Mouse (Mus musculus): Measurements from ENCODE around the gene Tbc1d5.
A peak's percentile ranks its signal among the peaks of the same experiment; 100 is the strongest.

The Tbc1d5 gene

DNA sequence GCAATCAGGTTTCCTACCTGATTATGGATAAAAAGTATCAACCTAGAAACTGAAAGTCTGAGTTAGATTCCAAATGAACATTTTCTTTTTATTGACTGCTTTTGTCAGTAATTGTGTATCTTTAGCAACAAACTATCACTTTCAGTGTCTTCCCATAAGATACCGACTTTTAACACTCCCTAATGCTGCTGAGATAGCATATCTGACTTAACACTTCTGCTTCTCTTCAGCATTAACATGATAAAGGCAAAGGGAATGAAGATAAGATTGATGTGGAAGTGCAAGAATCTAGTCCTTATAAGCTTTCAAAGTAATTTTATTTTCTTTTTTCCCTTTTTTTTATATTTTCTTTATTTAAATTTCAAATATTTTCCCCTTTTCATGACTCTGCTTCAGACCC, 138.3 kb downstream of the Tbc1d5 start:
- DNase-seq, result no peak

DNA sequence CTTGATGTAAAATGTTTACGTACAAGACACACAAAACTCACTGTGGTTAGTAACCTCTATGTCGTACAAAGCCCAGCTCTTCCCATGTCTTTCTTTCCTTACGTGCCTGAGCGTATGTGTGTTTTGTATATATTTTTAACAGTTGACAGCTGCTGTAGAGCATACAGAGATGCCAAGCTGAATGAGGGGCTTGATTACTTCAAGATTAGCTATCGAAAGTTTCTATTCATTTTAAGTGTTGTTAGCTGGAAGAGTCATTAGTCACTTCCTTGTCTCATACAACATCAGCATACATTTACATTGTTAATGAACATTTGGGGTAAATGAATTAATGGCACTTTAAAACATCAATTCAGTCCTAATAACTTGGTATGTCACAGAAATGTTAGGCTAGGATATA, 155.9 kb downstream of the Tbc1d5 start:
- DNase-seq, result no peak

DNA sequence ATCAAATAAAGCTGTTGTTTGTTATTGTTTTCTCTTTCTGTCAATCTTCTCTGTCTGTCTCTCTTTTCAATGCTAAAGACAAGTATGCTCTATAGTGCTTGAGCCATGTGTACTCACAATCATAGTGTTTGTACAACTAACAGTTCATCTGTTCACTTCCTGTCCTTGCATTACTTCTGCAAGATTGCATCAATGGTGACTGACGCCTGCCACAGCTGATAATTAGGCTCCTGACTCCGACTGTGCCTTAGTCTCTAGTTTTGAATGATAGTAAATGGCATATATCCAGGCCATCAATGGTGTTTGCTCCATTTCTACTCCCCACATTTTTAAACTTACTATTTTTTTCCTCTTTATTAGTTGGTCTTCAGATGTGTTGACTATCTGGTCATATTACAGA, 162.8 kb downstream of the Tbc1d5 start:
- DNase-seq, result no peak

DNA sequence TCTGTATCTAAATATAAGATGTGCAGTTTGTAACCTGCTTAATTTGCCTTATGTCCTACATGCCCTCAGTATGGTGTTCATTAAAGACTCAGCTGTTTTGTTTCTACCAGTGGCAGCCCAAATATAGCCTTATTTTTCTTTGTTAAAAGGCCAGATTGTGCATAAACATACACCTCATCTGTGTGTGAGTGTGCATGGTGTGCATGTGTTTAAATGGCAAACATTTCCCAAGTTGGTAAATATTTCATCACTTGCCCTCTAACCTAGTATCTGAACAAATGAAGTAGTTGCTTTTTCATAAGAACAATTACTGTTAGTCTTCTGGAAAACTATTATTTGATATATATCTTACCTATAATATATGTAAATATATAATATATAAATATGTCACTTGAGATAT, 165.2 kb downstream of the Tbc1d5 start:
- DNase-seq, result no peak

DNA sequence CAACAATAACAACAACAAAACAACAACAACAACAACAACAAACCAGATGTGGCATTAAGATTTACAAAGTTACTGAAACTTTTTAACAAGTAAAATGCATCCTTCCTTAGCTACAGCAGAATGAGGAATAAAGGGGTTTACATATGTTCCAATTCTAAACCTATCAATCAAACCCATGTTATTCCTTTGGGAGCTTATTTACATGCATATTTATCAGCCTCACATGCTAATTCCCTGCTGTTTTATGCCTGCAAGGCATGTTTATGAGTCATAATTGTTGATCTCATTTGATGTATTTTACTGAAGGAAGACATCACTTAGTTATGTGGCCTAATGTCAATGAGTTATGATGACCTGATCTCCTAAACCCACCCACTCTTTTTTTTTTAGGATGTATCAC, 176.0 kb downstream of the Tbc1d5 start:
- DNase-seq, result no peak

DNA sequence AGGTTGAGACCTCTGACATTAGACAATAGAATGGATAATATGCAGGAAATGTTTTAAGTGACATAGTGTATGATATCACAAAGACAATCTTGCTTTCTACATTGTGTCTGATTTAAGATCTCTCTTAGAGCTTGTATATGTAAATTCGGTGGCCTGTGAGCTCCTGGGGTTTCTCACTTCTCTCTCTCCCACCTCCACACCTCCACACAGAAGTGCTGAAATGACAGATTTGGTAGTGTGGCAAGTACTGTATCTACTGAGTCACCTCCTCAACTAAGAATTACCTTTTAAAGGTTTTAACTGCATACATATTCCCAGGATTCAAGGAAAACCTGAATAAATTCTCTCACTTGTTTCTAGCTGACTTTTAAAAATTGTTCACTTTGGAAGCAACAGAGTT, 180.9 kb downstream of the Tbc1d5 start:
- DNase-seq, result no peak

DNA sequence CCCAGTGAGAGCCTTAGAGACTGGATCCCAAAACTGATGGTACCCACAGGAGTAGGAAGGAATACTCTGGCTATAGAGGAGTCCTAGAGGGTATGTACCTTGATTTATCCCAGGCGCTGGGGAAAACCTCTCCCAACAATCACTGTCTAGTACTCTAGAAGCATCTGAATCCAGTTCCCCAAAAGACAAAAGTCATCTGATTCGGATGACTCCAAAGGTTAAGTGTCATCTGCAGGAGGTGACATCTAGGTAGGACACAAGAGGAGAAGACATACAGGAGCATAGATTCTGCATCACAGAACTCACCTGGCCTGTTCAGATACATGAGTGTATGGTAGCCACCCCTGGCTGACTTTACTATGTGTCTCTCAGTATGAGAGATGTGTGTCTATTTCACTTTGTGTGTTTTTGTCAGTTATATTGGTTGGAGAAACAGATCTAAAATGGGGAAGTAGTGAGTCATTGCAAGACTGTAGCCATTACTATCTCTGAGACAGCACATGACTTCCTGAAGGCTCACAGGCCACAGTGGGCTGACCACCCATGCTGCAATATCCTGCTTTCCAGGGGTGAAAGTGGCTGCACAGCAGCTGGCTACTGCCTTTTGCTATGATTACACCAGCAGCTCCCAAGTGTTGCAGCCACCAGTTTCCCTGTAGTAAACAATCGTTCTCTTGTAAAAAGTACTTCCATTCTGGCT, 185.7 kb downstream of the Tbc1d5 start:
- peak; percentile 46 to 62 for DNase-seq

DNA sequence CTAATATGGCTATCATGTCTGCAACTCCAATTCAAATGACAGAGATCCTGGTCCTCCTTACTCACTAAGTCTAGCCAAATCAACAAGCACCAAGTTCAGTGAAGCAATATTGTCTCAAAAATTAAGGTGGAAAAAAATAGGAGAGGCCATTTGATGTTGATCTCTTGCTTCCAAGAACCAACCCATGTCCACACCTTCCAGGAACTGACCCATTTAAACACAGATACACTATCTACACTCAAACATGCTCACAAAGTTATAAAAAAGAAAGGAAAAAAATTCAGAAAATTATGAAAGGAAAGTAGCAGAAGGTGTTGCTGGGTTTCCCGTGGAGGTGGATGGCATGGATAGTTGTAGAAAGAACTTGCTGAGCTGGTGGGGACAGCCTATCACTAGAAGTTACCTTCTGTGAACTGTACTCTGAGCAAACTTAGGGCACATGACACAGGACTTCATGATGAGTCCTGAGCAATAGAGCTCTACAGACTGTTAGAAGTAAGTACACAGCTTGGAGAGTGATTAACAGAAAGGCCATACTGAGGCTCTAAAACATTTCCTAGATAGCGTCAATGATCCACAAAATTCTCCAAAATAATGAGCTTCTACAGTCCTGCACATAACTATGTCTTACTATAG, 188.3 kb downstream of the Tbc1d5 start:
- no peak for DNase-seq

DNA sequence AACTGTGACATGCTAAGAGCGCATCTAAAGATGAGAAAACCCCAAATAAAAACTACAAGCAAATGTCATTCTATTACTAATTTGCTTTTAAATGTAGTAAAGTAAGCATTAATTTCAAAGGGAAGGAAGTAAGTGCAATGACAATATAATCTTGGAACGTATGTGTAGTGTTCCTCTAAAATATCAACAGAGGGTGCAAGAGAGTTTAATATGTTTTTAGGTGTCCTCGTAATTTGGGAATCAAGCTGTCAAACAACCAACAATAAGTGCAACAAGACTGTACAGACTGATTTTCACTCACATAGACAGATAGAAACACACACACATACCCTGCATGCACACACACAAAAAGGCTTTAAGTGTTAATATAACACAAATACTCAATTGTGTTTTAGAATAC, 191.2 kb downstream of the Tbc1d5 start:
- DNase-seq, result no peak

DNA sequence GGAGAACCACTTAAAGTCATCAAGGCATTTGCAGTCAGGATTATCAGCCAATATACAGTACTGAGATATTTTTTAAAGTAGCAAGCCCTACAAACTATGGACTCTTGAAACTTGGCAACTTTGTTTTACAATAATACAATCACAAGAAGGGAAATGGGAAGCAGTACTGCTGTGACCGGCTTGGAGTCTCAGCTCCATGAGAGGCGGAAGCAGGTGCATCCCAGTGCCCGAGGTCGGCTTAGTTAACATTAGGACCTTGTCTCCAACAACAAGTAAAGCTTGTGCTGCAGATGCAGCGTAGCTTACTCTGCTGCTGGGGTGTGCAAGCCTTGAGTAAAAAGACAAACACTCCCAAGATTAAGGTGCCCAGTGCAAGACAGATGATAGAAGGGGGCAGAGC, 197.2 kb downstream of the Tbc1d5 start:
- no peak for DNase-seq

DNA sequence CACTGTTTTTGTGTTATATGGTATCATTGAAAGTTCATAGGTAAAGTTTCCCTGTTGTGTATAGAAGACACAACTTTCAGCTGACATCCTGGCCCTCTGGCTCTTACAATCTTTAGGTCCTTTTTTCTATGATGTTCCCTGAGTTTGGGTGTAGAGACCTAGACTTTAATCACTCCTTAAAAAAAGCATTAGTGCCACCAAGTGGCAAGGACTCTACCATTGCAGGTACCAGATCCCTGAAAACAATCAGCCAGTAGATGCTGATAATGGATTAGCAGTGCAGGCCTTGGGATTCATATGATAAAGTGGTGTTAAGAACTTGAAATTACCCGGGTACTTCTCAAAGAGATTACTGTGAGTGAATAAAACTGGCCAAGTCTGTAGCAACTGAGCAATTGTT, 207.0 kb downstream of the Tbc1d5 start:
- no peak for DNase-seq

DNA sequence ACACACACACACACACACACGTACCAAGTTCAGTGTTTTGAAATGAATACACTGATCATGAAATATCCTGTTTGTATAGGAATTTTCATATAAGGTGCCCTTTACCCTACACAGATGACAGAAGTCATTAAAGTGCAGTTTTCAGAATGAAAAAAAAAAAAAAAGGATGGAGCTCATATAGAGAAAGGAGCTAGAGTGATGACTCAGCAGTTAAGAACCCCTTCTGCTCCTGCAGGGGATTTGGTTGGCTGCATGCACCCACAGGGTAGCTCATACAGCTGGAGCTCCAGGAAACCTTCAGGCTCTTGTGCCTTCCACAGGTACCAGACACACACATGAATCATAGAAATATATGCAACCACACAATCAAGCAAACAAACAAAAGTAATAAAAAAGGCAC, 213.0 kb downstream of the Tbc1d5 start:
- no peak for DNase-seq

DNA sequence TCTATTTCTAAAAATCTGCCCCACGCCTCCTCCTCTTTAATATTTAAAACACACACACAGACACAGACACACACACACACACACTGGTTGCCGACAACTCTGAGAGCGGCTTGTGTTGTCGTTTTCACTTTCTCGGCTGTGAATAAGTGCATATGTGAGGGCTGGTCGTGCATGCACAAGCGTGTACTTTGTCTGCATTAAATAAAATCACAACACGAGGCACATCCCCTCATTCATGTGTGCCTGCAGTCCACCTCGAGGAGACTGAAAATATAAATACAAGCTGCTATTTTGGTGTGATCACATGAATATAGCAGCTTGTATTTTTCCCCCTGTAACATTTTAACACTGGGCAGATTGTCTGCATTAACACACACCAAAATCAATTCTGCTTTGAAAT, 224.8 kb downstream of the Tbc1d5 start:
- DNase-seq, result no peak

DNA sequence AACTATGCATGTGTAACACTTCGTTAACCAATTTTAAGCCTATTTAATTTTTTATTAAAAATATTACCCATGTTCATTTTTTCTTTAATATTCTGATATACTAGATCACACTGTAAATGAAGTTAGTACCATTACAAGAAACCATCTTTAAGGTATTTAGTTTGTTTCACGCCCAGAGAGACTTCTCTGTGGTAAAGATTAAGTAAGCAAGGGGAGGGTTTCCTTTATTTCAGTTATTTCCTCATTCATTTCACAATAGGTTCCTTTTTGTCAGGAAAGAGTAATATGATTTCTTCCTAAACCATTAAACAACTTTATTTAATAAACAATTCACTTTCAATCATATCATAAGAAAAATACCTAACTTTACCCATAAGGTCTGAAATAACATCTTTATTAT, 256.8 kb downstream of the Tbc1d5 start:
- no peak for DNase-seq

DNA sequence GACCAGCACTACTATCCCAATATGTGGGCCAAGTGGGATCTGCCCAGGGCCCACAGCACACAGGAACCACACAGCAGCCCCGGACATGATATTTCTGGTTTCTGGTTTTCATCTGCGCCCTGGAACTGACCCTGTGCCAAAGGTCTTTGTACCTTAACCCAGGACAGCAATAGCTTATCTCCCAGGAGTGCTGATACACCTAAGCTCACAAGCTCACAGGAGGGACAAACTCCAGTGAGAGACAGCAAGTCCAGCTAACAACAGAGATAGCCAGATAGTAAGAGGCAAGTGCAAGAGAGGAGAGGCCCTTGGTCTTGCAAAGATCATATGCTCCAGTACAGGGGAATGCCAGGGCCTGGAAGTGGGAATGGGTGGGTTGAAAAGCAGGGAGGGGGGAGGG, 263.9 kb downstream of the Tbc1d5 start:
- DNase-seq, result no peak

DNA sequence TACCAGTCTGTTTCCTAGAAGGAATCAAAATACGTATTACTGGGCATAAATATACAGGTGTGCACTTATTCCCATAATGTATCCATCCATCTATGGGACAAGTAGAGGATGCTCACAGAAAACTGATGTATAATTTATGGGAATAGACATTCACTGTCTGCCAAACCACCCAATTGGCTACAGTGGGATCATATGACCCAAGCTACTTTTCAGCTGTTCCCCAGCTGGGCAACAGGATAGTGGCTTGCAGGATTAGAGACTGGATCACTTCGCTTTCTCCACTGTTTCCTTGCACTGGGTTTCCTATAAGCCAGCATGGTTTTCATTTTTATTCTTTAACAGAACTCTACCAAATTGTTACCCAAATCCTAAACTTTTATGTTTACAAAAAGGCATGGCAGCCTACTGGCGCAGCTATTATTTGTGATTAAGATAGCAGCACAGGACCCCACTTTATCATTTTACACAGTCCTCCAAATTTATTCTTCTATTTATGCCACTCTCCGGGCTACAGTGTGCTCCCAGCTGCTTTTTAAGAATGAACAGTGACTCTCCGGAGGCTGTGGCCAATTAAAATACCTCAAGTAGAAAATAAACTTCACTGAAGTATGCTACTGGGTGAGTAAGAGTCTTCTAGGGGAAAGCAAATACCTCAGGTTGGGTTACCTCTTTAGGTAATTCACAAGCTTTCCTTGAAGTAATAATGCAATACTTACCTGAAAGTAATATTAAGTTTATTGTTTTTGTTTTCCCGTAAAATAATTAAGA, 270.4 kb downstream of the Tbc1d5 start:
- peak in 1 of 2 experiments; percentile 2 for DNase-seq

DNA sequence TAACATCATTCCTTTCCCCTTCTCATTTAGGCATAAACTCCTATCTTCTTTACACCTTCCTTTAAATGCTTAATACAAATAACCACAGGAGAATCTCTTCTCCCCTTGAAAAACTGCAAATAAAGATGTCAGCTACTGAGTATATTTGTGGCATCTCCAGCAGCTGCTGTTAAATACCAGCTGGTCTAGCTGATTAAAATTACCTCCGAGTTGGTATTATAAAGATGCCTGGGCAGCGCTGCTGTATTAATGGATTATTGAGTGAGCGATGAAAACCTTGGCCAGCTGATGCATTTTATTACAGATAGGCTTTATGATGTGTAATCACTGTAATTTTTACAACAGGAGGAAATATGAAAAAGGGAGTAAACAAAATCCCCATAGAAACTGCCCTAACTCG, 271.0 kb downstream of the Tbc1d5 start:
- DNase-seq, result no peak

DNA sequence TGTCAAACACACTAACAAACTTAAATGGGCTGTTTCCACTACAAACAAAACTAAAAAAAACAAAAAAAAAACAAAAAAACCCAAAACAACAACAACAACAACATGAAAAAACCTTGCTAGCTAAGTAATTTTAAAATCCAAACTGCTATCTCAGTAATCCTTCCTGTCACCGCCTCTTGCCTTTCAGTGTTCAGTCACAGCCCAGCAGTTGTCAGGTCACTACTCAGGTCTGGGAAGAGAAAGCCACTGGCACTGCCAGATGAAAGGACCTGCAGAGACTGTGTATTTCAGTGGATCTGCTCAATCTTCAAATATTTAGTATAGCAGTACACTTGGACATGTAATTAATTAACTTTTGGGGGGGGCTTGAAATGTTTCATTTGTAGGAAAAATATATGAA, 272.5 kb downstream of the Tbc1d5 start:
- no peak for DNase-seq

DNA sequence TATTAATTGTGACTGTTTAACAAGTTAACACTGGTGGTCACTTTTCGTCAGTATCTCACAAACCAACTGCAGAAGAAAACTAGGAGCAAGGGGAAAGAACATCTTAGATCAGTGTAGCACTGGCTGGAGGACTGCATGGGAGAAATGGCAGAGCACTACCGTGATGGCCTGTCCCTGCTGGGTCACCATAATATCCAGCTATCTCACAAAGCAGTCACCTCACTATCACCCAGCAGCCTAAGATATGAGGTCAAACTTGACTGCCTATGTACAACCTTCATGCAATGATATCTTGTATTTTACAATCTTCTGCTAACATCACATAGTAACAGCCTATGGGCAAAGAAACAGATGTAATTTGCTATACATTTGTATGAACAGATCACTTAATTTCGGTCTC, 274.7 kb downstream of the Tbc1d5 start:
- no peak for DNase-seq

DNA sequence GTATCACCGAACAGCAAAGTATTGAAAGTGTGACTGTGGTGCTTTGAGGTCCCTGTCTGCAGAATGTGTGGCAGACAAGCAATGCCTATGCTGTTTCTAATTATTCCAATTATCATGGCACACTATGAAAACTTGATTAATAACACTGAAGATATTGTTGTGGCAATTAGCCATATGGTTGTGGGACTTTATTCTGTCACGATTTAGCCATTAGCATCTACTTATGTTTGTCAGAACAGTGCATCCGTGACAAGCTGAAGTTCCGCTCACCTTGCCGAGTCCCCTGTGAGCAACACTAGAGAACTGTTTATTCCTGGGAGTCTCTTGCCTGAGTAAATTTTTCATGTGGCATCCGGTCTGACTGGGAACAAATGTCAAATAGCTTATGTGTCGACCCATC, 281.3 kb downstream of the Tbc1d5 start:
- DNase-seq, result no peak

DNA sequence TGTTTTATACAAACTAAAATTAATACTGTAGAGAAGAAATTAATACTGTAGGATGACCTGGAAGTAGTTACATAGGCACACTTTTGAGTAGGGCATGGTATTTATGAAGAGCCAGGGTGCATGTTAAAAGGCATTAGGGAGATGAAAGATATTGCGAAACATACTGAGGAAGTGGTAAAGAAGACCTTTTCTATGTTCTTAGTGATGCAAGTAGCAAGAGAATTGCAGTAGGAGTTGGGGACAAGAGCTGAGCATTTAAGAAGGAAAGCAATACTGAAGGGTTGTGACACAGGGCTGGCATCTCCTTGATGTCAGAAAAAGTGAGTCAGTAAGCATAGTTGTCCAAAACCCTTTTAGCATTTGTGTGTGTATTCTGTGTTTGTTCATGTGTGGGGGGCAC, 289.7 kb downstream of the Tbc1d5 start:
- DNase-seq, result no peak

DNA sequence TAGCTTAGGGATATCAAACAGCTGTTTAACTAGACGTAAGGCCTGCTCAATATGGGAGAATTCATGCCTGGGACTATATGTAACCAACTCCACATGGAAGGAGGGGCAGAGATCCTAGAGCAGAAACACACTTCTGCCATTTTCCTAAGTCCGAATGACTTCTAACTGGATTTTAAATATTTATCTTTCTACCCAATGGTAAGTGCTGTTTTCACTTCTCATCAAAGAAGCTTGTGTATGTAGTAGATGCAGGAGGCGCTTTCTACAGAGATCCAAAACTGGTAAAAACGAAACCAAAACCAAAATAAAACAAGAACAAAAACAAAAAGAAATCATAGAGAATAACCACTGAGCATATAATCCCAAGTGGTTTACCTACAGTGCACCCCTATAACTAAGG, 299.2 kb downstream of the Tbc1d5 start:
- no peak for DNase-seq

DNA sequence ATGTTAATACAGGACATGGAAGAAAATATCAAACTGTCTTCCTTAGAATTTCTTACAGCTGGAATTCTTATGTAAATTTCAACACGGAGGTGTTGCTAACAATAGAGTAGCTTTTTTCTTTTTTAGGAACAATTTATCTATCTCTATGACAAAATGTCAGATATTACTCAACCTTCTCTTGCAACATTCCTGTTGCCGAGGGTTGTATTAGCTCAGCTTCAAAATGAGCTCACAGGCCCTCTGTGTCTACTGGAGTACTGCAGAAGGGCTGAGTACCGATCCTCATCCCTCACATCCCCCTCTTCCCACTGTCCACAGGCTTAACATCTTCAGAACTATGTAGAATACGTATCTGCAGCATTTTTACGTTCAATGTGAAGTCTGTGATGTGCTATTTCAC, 302.7 kb downstream of the Tbc1d5 start:
- no peak for DNase-seq

DNA sequence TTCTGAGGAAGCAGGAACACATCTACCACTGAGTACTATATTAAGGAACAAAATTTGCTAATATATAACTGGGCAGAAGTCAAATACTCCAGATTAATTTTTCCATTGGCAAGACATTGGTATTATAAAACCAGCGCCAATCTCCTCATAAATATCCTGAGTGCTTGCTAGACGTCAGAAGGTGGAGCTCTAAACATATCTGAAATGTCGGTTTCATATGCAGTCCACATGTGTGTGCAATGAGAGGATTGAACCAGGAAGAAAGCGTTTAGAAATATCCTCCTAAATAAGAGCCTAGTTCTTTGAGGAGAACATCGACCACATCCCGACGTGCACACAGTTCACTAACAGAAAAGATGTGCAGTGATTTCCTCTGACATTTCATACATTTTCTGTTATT, 305.1 kb downstream of the Tbc1d5 start:
- no peak for DNase-seq

Measured in lung, adult 18-20 months (tissue).